Mouse (Mus musculus) liver, embryonic 16.5 days (tissue): Measurements from ENCODE around the gene Kcnk4. TPM values are rescaled to one million over a fixed set of nuclear protein-coding genes. Genes with fewer than 3 reads are reported as not detected.

Source experiments
- ATAC-seq: fragments of 200-750 bp; cut with Nextera tagmentation; 2 replicates; pipeline ENCODE4 v1.8.0; 2017; ENCODE audit warnings: low read depth, mild to moderate bottlenecking, moderate number of reproducible peaks, moderate library complexity
- H3K27ac ChIP-seq: fragments of 300-500 bp; sonication (generic); 2 replicates; pipeline ENCODE4 v1.5.1; 2014; ENCODE audit warnings: mild to moderate bottlenecking, low read length
- H3K27me3 ChIP-seq: fragments of 300-500 bp; sonication (generic); 2 replicates; pipeline ENCODE4 v1.6.1; 2014; ENCODE audit warnings: low read depth, low read length, mixed read lengths; ENCODE audit not compliant: control insufficient read depth, insufficient read depth
- H3K36me3 ChIP-seq: fragments of 300-500 bp; sonication (generic); 2 replicates; pipeline ENCODE4 v1.6.1; 2014; ENCODE audit warnings: mild to moderate bottlenecking; ENCODE audit not compliant: control insufficient read depth, insufficient read depth
- H3K4me1 ChIP-seq: fragments of 300-500 bp; sonication (generic); 2 replicates; pipeline ENCODE4 v1.6.1; 2014; ENCODE audit warnings: low read depth, low read length, mixed read lengths; ENCODE audit not compliant: control insufficient read depth
- H3K4me2 ChIP-seq: fragments of 300-500 bp; sonication (generic); 2 replicates; pipeline ENCODE4 v1.6.1; 2014; ENCODE audit warnings: low read depth, low read length, mixed read lengths
- H3K4me3 ChIP-seq: fragments of 300-500 bp; sonication (generic); 2 replicates; pipeline ENCODE4 v1.5.1; 2014; ENCODE audit warnings: low read depth, mild to moderate bottlenecking, low read length
- H3K9ac ChIP-seq: fragments of 300-500 bp; sonication (generic); 2 replicates; pipeline ENCODE4 v1.6.1; 2014; ENCODE audit warnings: low read depth, low read length
- H3K9me3 ChIP-seq: fragments of 300-500 bp; sonication (generic); replicated peaks from 2 replicates; pipeline ENCODE4 v1.6.1; 2016; ENCODE audit warnings: low read length; ENCODE audit not compliant: control insufficient read depth
- WGBS: fragments of 180-500 bp; shearing (Covaris S2); extraction: QIAGEN DNeasy Blood & Tissue Kit; methylation state at CpG from one replicate; pipeline ENCODE4 v1.1.7; 2014; ENCODE audit not compliant: insufficient replicate concordance; 5-methylcytosine and 5-hydroxymethylcytosine counted together
- polyA plus RNA-seq: library from polyadenylated mRNA; unstranded; fragments of >200 nt; fragmentation: Nextera tagmentation; extraction: Ambion mirVana; gene quantifications from 2 replicates; pipeline ENCODE4 v1.2.1, GENCODE M21; 2015

Kcnk4 gene
- polyA plus RNA-seq, 1 experiment from 2014 or later = 0.04 TPM

- Histone ChIP-seq H3K36me3 (no peaks in the 10 kb centered on the region), H3K27me3 (no peaks in the 10 kb centered on the region), H3K4me1 (peaks cover 17% of the 10 kb centered on the region), H3K9me3 (no peaks in the 10 kb centered on the region), H3K4me2 (peak within 1 kb of the TSS; percentile 93), H3K4me3 (peak within 1 kb of the TSS; percentile 79), H3K9ac (peak within 1 kb of the TSS; percentile 81), H3K27ac (peak within 1 kb of the TSS; percentile 89)
- under 1% methylated on average over 83 of the region's 83 CpGs for WGBS
- peak; percentile 78 for ATAC-seq
These were observed 7.3 kb upstream of the Kcnk4 start, which contains the start of gene Bad for GRCm38 (mm10) chr19:6941372-6942248. TSS of gene Bad (plus strand) at chr19:6941861.

- peaks cover 5% of the 10 kb centered on the region for H3K27me3 ChIP-seq
- 25% methylated on average over 29 of the region's 29 CpGs for WGBS
- no peaks in the 10 kb centered on the region for H3K36me3 ChIP-seq
- no peak for ATAC-seq
- peaks cover 17% of the 10 kb centered on the region for H3K4me1 ChIP-seq
- no peak overlapping the region for H3K27ac ChIP-seq
- H3K4me3 ChIP-seq = peak overlapping the region; percentile 79
- H3K9me3 ChIP-seq = no peaks in the 10 kb centered on the region
- H3K9ac ChIP-seq = peak overlapping the region; percentile 81
- H3K4me2 ChIP-seq = peak overlapping the region; percentile 93
These were observed 6.4 kb upstream of the Kcnk4 start for GRCm38 (mm10) chr19:6940396-6941351.

GRCm38 (mm10) chr19:6939106-6940002 is 5.0 kb upstream of the Kcnk4 start:
- no peaks in the 10 kb centered on the region for H3K9me3 ChIP-seq
- H3K27ac ChIP-seq = no peak overlapping the region
- no peak overlapping the region for H3K4me2 ChIP-seq
- H3K4me3 ChIP-seq = no peak overlapping the region
- peaks cover 18% of the 10 kb centered on the region for H3K27me3 ChIP-seq
- H3K4me1 ChIP-seq = peaks cover 17% of the 10 kb centered on the region
- ATAC-seq = no peak
- 78% methylated on average over 20 of the region's 20 CpGs for WGBS
- H3K36me3 ChIP-seq = no peaks in the 10 kb centered on the region
- H3K9ac ChIP-seq = no peak overlapping the region

DNA sequence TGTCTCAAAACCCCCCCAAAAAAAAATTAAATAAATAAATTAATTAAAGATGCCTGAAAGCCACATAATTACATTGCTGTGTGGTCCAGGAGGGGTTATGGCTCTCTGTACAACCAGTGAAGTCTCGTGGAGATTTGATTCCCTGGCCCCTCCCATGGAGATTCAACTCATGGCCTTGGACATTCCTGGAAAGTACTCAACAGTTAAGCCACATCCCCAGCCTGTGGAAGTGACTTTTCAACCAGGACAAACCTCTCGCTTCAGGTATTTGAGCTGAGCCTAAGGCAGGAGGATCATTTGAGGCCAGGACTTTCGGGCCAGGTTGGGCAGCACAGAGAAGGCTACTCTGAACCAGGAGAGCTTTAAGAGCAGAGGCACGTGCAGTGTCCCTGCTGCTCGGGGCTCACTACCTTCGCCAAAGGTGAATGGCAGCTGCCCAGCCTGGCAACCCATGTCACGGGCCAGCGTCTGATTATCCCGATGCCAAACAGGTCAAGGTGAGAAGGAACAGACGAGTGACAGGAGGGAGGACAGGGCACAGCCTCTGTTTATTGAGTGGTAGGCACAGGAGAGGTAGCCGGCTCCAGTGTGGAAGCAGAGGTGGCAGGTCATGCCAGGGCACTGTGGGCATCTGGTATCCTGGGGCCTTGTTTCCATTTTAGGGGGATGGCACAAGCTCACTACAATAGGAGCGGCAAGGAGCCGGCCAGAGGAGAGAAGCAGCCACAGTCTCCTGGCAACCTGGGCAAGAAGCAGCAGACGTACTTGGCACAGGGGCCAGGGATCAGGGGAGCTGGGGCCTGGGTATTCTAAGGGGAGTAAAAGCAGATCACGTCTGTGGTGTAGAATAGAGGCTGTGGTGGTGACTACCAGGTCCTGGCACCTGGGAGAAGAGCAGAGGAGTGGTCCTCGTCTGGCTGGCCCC is 3.5 kb upstream of the Kcnk4 start:
- WGBS = 75% methylated on average over 16 of the region's 16 CpGs
- no peaks in the 10 kb centered on the region for H3K9me3 ChIP-seq
- no peak overlapping the region for H3K4me3 ChIP-seq
- peaks cover 17% of the 10 kb centered on the region for H3K4me1 ChIP-seq
- no peak overlapping the region for H3K4me2 ChIP-seq
- no peak for ATAC-seq
- H3K9ac ChIP-seq = no peak overlapping the region
- H3K27ac ChIP-seq = no peak overlapping the region
- H3K36me3 ChIP-seq = no peaks in the 10 kb centered on the region
- peaks cover 34% of the 10 kb centered on the region for H3K27me3 ChIP-seq

GRCm38 (mm10) chr19:6936299-6936698 is 2.0 kb upstream of the Kcnk4 start:
- no peak for ATAC-seq
- Histone ChIP-seq H3K4me2 (no peak overlapping the region), H3K36me3 (no peaks in the 10 kb centered on the region), H3K27me3 (peaks cover 49% of the 10 kb centered on the region), H3K9me3 (no peaks in the 10 kb centered on the region), H3K4me3 (no peak overlapping the region), H3K4me1 (peaks cover 14% of the 10 kb centered on the region), H3K27ac (no peak overlapping the region), H3K9ac (no peak overlapping the region)
- WGBS = 26% methylated on average over 3 of the region's 3 CpGs

- Histone ChIP-seq H3K9ac (no peak overlapping the region), H3K4me3 (peak overlapping the region; percentile 18; the same call in 1 of the 2 replicates), H3K36me3 (no peaks in the 10 kb centered on the region), H3K27ac (no peak overlapping the region), H3K27me3 (peaks cover 68% of the 10 kb centered on the region), H3K4me1 (peaks cover 4% of the 10 kb centered on the region), H3K4me2 (peak overlapping the region; percentile 39), H3K9me3 (no peaks in the 10 kb centered on the region)
- ATAC-seq = no peak
- WGBS = 8% methylated on average over 58 of the region's 58 CpGs
These were observed 700 bp downstream of the Kcnk4 start for GRCm38 (mm10) chr19:6933436-6934194.

DNA sequence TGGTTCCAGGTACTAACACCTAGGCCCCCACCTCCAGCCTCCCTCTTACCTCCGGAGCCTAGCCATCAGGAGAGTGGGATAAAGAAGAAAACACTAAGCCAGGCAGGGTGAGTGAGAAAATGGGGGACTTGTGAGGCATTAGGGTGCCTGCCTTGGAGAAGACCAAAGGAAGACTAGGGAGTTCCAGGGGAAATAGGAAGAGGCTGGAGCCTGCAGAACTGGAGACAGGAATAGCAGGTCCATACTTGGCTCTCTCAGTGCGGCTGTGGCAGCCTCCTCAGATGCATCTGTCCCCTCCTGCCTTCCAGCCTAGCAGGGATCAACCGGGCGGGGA is 1.2 kb downstream of the Kcnk4 start:
- no peak overlapping the region for H3K4me2 ChIP-seq
- 37% methylated on average over 4 of the region's 4 CpGs for WGBS
- no peak overlapping the region for H3K4me3 ChIP-seq
- no peak overlapping the region for H3K27ac ChIP-seq
- no peak overlapping the region for H3K9ac ChIP-seq
- no peak for ATAC-seq
- no peaks in the 10 kb centered on the region for H3K36me3 ChIP-seq
- H3K4me1 ChIP-seq = peaks cover 4% of the 10 kb centered on the region
- no peaks in the 10 kb centered on the region for H3K9me3 ChIP-seq
- H3K27me3 ChIP-seq = peaks cover 72% of the 10 kb centered on the region
